Mouse (Mus musculus): ENCODE results near the gene Map3k13.

The Map3k13 gene

DNA sequence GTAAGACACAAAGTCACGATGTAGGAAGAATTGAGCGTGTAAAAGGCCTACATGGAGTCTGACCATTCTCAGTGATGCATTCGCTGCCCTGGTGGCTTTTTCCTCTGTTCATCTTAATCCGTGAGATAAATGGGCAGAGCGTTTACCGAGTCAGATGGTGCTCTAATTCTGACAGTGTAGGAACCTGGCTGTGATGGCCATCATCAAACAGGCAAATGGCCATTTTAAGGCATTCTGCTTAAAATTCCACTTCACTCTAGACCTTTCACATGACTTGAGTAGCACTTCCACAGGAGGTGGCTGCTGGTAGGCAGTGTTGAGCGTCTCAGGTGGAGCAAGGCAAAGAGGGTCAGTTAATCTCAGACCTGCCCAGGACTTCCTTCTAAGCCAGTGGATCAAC lies 58.2 kb downstream of the Map3k13 start:
- in situ Hi-C loops (cut with MboI, MseI), result no loop called here

DNA sequence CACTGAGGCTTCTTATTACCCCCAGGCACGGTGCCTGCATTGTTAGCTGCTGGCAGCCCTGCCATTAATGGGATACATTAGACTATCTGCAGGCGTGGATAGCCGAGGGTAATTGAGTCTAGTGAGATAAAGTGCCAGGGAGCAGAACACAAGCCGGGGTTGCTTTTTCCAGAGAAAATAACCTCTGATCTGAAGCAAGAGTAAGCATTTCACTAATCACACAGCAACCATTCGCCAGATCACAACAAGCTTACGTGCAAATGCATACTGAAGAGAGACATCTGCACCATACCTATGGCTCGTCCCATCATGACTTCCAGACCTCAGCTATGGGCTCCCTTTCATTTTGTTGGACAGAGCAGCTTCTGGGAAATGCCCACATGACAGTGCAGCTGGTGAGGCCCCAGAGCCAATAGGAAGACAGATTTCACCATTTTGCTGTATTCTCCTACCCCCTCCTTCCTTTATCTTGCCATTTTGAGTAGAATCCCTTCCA lies 59.3 kb downstream of the Map3k13 start:
- in situ Hi-C loops (cut with MboI, MseI), result no loop called here

DNA sequence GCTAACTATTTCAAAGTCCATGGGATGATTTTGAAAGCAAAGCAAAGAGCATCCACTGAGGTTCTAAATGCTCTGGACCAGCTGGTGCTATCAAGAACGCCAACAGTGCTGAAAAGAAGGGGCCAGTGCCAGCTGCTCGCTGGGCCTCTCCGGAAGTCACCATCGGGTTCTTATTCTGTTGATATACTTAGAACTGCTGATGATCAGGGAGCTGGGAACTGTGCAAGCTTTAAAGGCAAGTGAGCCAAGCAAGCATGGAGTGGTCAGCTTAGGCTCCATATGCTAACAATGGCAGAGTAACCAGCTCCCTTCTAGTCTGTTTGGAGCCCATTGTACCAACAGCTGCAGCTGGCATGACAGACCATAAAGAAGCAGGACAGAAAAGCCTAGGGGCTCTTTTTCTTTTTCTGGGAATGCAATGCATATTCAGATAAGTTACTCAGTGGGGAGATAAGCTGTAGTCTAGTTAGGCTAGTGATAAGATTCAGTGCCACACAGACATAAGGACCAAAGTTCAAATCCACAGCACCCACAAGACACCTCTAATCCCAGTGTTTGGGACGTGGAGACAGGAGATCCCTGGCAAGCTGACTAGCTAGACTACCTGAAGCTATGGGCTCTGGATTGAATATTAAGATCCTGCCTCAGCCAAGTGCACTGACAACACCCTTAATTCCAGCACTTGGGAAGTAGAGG lies 60.6 kb downstream of the Map3k13 start:
- in situ Hi-C loops (cut with MboI, MseI), result no loop called here

DNA sequence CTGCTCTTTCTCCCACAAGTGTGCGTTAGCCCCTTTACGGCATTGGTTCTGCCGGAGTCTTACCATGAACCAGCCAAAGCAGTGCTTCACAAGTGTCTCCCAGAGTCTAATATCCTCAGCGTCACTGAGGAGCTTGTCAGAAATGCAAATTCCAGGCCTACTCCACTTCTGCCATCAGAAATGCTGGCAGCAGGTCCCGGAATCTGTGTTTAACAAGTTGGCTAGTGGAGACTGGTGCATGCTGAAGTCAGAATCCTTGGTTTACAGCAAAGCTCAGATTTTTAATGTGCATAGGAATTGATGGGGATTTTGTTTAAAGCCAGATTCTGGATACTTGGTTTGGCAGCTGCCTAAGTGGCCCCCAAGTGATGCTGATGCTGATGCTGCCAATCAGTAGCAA lies 62.0 kb downstream of the Map3k13 start:
- in situ Hi-C loops (cut with MboI, MseI), result no loop called here

GRCm38 (mm10) chr16:21857126-21857644 lies 63.0 kb downstream of the Map3k13 start:
- in situ Hi-C loops (cut with MboI, MseI), result no loop called here

DNA sequence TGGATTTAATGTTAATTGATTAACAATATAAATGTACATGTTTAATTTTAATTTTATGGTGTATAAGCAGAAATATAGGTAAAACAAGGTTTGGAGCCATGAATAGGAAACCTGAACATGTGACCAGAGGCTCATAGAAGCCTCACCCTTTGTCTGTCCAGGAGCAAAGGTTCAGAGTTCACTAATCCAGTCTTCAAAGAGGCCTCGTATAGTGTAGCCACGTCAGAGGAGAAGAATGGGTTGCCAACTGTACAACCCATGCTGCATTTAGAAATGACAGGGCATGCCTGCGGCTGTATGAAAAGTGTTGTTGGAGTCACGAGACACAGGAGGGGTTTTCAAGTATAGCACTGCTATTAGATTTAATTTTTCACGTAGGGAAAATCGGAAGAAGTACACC lies 64.0 kb downstream of the Map3k13 start:
- in situ Hi-C loops (cut with MboI, MseI), result no loop called here

GRCm38 (mm10) chr16:21858882-21859281 lies 64.7 kb downstream of the Map3k13 start:
- in situ Hi-C loops (cut with MboI, MseI), result no loop called here

- in situ Hi-C loops (cut with MboI, MseI), result no loop called here
These were observed 68.3 kb downstream of the Map3k13 start for GRCm38 (mm10) chr16:21862448-21862847.

DNA sequence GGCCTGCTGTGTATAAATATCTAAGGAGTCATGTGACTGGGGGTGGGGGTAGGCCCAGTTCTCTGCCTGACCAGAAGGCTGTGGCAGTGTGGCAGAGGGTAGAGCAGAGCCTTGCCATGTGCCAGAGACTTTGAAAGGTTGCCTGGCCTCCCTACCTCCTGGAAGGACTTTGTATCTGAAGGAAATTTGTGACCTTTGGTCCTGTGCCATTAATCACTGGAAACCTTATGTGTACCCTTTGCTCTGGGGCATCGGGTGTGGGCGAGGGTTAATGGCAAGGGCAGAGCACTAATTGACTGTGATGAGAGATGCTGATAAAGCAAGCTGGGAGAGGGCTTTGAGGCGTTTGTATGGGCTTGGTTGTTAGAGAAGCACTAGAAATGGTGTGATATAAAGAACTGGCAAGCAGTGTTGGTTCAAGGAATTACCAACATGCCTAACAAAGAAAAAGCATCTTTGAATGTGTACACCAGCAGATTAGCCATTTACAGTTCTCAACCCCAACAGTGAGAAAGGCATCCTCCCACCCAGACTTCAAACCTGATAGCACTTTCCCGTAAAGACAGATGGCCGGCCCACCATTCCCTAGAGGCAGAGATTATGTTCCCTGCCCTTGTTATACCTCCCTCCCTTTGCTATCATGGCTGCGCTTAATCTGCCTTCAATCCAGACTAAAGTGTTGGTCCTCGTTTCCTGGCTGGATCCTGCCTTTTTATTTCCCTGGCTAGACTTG lies 71.3 kb downstream of the Map3k13 start:
- in situ Hi-C loops (cut with MboI, MseI), result no loop called here

GRCm38 (mm10) chr16:21865983-21866575 lies 71.9 kb downstream of the Map3k13 start:
- in situ Hi-C loops (cut with MboI, MseI), result no loop called here

DNA sequence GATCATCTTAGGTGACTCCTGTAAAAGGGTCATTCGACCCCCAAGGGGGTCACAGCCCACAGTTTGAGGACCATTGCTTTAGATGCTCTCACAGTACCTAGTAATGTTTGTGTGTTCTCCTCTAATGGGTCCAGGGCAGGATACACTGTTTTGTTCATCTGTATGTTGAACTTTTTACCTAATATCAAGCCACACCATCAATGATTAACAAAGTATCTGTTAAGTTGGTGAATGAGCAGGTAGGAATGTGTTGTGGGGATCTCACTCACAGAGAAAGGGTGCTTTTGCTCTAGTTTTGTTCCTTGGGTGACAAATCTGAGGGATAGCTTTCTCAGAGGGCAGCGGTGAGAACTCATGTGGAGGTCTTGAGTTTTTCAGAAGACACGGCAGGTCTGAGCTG lies 73.6 kb downstream of the Map3k13 start:
- in situ Hi-C loops (cut with MboI, MseI), result no loop called here

DNA sequence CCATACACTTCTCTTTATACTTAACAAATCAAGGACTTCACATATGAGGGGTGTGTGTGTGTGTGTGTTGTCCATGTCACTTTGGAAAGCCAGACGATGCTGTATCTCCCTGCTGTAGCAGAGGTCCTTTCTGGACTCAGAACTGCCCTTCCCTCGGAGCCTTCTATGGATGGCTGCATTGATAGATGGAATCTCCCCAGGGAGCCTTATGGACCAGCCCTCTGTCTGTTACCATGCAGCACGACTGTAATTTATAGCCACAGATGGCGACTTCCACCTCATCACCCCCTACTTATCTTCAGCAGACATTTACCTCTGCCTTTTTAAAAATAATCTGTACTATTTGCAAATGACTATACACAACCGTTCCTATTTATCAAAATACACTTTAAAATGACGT lies 74.5 kb downstream of the Map3k13 start:
- in situ Hi-C loops (cut with MboI, MseI), result no loop called here

DNA sequence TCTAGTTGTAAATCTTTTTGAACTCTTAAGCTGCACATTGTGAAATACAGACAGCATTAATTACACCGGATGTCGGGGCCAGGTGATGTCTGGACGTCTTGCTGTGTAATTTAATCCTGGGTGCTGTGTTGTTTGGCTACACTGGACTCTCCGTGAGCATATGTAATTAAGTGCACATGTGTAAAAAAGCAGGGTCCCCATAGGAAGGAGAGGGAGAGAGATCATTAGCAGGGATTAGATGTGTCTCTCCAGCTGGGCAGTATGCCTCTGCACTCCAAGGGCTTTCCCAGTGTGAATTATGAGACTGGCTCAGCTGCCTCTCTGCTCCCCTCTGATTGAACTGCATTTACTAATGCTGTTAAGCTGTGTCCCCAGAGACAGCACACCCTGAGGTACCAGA lies 75.7 kb downstream of the Map3k13 start:
- in situ Hi-C loops (cut with MboI, MseI), result no loop called here

GRCm38 (mm10) chr16:21877735-21878134 lies 83.6 kb downstream of the Map3k13 start:
- in situ Hi-C loops (cut with MboI, MseI), result no loop called here

- in situ Hi-C loops (cut with MboI, MseI), result no loop called here
These were observed 84.7 kb downstream of the Map3k13 start for GRCm38 (mm10) chr16:21878834-21879233.

DNA sequence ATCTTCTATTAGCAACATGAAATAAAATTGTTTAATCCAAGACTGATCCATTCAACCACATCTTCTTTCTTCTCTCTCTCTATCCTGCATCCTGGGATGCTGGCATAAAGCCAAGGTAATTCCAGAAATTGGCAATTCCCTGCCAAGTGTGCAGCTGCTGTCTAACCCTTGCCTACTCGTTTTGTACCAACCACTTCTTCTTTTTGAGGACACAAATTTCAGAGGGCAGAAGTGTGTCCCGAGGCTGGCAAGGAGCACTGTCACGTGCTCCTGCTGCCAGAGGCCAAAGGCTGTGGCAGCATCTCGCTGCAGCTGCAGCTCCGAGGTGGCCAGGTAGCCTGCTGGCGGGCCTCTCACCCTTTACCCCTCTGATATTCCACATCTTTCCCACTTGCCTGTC lies 87.0 kb downstream of the Map3k13 start:
- in situ Hi-C loops (cut with MboI, MseI), result no loop called here

DNA sequence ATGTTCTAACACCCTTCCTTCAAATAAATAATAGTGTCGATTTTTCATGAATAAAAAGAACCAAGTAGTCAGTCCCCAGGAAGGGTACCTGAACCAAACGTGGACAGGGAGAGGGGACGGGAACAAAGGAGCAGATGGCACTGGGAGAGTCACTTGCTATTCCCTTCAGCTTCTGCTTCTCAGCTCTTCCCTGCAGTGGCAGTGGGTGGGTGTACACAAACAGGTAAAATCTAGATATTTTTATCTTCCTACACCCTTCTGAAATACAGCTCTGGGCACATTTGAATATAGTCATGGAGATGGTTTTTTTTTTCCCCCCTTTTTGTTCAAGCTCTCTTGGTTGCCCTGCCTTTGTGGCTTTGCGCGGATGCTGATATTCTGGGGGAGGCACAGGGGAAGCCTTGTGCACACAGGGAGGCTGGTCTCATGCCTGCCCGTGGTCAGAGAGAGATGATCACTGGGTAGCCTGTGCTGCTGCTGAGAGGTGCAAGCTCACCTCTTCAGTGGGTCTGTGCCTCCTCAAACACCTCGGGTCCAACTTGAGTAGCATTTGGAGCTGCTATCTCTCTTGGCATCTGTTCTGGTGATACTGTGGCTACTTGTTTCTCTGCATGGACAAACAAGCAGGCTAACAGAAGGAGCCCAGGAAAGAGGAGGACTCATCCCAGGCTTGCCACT lies 87.6 kb downstream of the Map3k13 start:
- in situ Hi-C loops (cut with MboI, MseI), result no loop called here

DNA sequence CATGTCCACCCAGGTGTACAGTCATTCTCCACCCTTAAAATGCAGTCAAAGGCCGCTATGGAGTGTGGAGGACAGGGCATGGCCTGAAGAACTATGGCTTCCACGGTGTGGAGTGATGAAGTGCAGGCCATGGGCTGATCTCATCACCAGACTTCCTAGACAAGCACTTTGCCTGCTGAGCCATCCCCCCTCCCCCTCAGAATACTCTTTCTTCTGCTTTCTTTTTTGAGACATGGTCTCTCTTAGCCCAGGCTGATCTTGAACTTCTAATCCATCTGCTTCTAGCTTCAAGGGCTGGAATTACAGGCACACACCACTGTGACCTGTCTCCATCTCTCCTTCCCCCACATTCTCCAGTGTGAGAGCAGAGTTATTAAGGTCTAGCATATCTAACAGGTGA lies 93.5 kb downstream of the Map3k13 start:
- in situ Hi-C loops (cut with MboI, MseI), result no loop called here

DNA sequence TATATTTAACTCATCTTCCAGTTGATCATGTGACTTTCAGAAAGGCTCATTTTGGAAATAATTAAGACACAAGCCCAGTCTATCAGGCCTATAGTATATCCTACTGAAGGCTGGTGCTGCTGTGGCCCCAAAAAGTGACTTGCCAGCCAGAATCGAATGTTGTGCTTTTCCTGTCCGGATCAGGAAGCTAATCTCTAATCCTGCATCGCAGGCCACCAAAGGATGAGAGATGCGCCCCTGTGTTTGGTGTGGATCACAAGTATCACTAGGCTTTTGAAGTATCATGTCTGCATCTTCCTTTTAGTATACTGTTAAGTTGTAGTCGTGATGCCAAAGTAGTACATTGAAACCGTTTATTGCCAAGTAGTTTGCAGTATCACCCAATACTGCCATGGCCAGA lies 99.7 kb downstream of the Map3k13 start:
- in situ Hi-C loops (cut with MboI, MseI), result no loop called here

DNA sequence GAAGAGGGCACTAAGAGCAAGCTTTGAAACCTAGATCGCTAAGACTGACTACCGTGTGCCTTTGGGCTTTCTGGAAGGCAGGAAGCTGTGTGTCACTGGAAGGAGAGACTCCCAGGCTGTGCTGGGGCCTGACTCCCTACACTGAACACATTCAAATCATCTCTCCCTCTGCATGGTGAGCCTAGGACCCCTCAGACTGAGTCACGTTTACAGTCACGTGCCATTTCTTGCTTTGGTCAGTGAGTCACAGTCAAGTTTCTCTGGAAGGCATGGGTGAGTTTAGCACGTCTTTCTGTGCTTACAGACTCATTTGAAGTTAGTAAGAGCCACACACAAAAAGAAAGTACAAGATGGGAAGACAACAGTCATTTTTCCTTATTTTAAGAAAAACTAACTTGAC lies 107.1 kb downstream of the Map3k13 start:
- in situ Hi-C loops (cut with MboI, MseI), result no loop called here

DNA sequence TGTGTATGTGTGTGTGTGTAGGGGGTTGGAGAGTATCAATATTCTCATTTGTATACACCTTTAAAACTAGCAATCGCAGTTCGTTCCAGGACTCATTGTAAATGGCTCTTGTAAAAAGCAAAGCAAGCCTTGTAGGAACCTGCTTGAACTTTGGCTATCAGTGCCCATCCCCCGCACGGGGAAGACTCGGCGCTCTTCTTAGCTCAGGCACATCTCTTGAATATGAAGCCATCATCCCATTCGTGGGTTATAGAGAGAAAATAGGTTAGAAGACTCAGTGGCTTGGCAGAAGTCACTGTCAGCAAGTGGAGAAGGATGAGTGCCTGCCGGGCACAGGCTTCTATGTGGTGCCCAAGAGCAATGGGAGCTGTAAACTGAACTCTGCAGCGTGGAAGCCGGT lies 110.5 kb downstream of the Map3k13 start:
- in situ Hi-C loops (cut with MboI, MseI), result no loop called here

- in situ Hi-C loops (cut with MboI, MseI), result no loop called here
These were observed 111.8 kb downstream of the Map3k13 start for GRCm38 (mm10) chr16:21905996-21906395.
